Mouse (Mus musculus): ENCODE data around the gene Zfp454. TPM values are rescaled to one million over a fixed set of nuclear protein-coding genes. Genes with fewer than 3 reads are reported as not detected.

Zfp454 gene
- 0.99 and 1.1 TPM in 2 replicates for polyA plus RNA-seq (2015; fragmentation: Nextera tagmentation; extraction: Ambion mirVana)

DNA sequence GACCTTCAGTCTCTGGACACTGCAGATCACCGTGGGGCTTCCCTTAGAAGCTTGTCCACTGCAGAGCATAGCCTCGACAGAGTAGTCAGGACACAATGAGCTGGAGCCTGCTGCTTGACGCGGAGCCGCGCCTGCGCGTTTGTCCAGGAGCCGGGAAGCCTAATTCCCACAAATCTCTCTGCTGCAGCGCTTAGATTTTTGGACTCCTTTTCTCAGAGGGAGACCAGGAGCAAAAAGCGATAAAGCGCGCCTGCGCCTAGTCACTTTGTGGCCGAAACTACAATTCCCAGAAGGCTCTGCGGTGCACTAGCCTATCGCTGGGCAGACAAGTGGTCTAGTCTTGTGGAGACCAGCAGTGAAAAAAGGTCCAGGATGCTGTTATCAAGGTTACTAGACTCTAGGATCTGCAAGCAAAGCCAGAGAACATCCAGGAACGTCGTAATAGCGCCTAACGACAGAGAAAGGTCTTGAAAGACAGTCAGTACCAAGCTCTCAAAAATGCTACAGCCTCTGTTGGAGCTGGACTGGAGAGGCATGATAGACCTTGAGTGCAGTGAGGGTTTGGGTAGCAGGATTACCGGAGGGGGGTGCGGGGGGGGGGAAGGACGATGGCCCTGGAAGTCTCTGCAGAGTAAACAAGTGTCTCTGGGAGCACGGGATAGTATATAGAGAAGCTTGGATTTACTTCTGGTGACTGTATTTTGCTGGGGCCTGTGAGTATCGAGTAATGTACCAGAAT is at the start of gene Zfp454:
Gene Zfp454, minus strand, starts transcription at position 262 of the 739 bp plus-strand sequence.

DNA sequence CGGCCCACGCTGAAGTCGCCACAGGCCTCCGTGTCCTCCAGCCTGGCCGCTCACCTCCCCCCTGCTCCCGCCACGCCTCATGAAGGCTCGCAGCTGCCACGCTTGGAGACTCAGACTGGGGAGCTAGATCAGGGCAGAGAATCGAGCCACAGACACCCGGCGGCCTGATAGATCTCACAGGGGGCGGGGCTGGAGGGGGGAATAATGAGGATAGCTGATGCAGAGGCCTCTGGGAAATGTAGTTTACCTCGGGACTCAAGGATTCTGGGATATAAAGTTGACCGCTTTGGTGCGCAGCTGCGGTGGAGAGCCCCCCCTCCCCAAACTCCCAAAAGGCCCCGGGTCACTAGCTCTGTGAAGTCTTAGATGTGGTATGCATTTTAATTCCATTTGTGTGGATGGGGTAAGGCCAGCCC is 44.0 kb upstream of the Zfp454 start, which contains the start of gene Zfp354b:
Gene Zfp354b, minus strand, starts transcription at position 183 of the 416 bp plus-strand sequence.

DNA sequence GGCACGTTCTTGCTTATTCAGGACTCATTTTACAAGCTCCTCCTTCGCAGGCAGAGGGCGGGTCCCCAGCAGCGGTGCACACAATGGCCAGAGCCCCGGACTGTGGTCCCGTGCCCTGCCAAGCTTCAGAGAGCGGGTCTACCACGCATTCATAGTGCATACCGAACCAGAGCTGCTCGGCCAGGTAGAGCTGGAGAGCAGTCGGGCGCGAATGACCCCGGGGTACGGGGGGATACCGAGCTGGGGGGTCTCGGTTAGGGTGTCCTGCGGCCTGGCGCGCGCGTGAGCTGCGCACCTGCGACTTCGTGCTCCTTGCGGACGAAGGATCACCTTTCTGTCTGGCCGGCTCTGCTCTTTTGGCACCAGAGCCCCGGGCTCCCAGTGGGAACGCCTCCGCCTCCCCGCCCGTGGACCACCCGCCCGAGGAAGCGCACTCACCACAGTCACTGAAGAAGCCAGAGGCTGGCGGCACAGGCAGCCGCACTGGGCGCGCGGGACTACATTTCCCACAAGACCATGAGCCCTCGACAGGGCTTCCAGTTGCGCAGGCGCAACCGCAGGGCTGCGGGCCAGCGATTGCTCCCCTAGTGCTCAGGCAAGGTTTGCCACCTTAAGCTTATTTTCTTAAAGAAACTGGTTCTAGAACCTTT is 28.3 kb upstream of the Zfp454 start, which contains the start of gene Zfp2:
Gene Zfp2, minus strand, starts transcription at position 495 of the 650 bp plus-strand sequence.

DNA sequence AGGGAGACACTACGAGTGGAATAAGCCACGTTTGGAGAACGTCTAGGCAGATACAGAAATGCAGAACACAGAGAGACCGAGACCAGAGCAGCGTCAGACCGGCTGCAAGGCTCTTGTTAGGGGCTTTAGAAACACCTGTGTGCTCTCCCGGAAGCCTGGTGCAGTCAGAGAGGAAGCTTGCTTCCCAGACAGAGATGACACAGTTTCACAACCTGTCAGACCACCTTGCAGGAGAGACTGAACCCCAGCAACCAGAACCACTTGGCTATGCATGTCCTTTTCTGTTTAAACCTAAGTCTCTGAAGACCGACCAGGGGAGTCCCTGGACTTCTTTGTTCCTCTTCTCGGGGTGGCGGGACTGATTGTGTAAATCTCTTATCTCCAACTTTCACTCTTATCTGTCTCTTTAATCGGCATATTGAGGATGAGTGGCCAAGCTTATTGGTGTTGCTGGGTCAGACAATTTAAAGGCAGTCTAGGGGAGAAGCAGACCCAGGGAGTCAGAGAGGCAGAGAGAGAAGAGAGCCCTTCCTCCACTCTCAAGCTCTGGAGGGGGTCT is 37.2 kb downstream of the Zfp454 start, which contains the start of gene Grm6:
Gene Grm6, plus strand, starts transcription at position 509 of the 559 bp plus-strand sequence.

DNA sequence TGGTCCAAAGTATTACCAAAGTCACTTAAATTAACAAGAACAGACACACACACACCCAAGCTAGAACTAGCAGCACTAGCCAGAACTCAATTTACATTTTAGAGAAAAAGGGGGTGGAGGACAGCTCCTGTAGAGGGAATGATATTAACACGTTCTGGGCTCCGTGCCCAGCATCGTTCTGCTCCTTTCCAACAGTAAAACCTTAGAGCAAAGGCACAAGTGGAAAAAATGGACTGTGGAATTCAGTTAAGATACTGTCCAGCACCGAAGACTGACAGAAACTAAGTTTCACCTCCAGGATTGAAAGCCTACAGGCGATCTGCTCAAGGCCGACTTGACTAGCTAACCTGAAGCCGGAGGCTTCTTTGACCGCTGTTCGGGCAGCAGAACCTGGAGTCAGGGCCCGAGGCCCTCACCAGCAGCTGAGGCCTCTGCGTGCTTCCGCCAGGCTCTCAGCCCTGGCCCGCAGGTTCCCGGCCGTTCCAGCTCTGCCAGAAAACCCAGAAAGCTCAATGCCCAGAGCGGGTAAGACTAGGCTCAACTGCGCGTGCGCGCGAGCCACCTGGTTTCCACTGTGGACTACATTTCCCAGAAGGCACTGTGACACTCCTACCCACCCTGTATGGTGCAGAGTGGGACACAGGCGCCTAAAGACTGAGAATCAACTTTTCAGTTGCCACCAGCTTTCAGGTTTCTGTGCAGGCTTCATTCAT is 46.3 kb downstream of the Zfp454 start, which contains the start of gene Zfp879:
Gene Zfp879, minus strand, starts transcription at position 530 of the 713 bp plus-strand sequence.

DNA sequence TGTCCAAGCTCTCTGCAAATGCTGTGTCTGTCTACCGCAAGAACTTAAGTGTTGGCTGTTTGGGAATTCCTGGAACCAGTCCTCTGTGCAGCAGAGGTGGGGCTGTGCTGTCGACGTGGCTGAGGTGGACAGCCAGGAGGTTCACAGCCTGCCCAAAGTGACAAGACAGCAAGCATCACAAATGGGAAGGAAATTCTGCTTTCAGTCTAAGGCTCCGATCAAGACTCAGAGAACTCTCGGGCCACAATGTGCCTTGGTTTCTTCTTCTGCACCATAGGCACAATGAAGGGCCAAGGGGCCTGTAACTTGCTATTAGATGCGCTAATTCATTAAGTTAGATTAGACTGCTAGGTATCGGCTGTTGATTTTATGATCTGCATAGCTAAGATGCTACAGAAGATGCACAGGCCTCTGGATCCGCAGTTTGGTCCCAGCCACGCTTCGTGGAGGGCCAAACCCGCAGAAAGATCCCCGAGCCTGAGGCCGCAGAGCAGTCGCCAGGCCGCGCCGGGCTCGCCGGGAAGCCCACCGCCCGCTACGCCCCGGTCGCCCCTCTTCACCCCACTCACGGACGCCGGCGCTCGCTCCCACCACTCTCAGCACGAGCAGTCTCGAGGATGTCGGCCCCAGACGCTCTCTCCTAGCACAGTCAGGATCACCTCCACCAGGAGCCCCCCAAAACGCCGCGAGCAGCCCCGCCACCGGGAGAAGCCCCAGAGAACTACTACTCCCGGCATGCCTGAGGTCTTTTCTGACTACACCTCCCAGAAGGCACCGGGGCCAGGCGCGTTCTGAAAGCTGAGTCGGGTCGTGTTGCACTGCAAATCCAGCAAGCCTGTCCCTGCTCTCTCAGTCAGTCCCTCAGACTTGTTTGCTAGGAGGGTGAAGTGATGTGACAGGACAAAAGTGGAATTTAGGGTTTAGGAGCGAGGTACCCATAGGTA is 60.2 kb downstream of the Zfp454 start, which contains the start of gene Zfp354c:
Gene Zfp354c, minus strand, starts transcription at position 715 of the 944 bp plus-strand sequence.

Other genes starting within 250 kb of the Zfp454 start
- gene Zfp354c, start 59.9 kb downstream of the Zfp454 start, polyA plus RNA-seq (2015; fragmentation: Nextera tagmentation; extraction: Ambion mirVana), result 8.2 and 8.6 TPM in 2 replicates
- gene Zfp879, start 46.1 kb downstream of the Zfp454 start, polyA plus RNA-seq (2015; fragmentation: Nextera tagmentation; extraction: Ambion mirVana), result 0.18 and 0.28 TPM in 2 replicates
- gene Grm6, start 37.0 kb downstream of the Zfp454 start, polyA plus RNA-seq (2015; fragmentation: Nextera tagmentation; extraction: Ambion mirVana), result 0.24 TPM in 1 of 2 replicates, not detected in the other
- gene Zfp2, start 28.5 kb upstream of the Zfp454 start, polyA plus RNA-seq (2015; fragmentation: Nextera tagmentation; extraction: Ambion mirVana), result 1.9 and 2.6 TPM in 2 replicates
- 0.62 and 0.76 TPM in 2 replicates for gene Zfp354b, start 44.0 kb upstream of the Zfp454 start, polyA plus RNA-seq (2015; fragmentation: Nextera tagmentation; extraction: Ambion mirVana)
- gene 4933414I15Rik, start 56.1 kb upstream of the Zfp454 start, polyA plus RNA-seq (2015; fragmentation: Nextera tagmentation; extraction: Ambion mirVana), result not detected in 2 replicates
- not detected in 2 replicates for gene Prop1, start 66.1 kb upstream of the Zfp454 start, polyA plus RNA-seq (2015; fragmentation: Nextera tagmentation; extraction: Ambion mirVana)
- not detected in 2 replicates for gene Olfr1378, start 78.9 kb upstream of the Zfp454 start, polyA plus RNA-seq (2015; fragmentation: Nextera tagmentation; extraction: Ambion mirVana)
- gene Olfr1377, start 94.3 kb upstream of the Zfp454 start, polyA plus RNA-seq (2015; fragmentation: Nextera tagmentation; extraction: Ambion mirVana), result not detected in 2 replicates
- not detected in 2 replicates for gene Olfr51, start 115.9 kb upstream of the Zfp454 start, polyA plus RNA-seq (2015; fragmentation: Nextera tagmentation; extraction: Ambion mirVana)
- gene Olfr54, start 126.6 kb upstream of the Zfp454 start, polyA plus RNA-seq (2015; fragmentation: Nextera tagmentation; extraction: Ambion mirVana), result not detected in 2 replicates
- gene Olfr1375, start 160.5 kb upstream of the Zfp454 start, polyA plus RNA-seq (2015; fragmentation: Nextera tagmentation; extraction: Ambion mirVana), result not detected in 2 replicates
- 2.6 and 3.4 TPM in 2 replicates for gene Zfp354a, start 171.6 kb upstream of the Zfp454 start, polyA plus RNA-seq (2015; fragmentation: Nextera tagmentation; extraction: Ambion mirVana)